Mouse (Mus musculus) CH12.LX (cell line): Measurements from ENCODE around the gene Sec24d. TPM values are rescaled to one million over a fixed set of nuclear protein-coding genes. Genes with fewer than 3 reads are reported as not detected.

Source experiments
- DNase-seq: peaks from one replicate; pipeline ENCODE4 v3.0.0-alpha.2; 2013; ENCODE audit errors: extremely low read depth
- H3K27ac ChIP-seq: 2 replicates; pipeline ENCODE4 v1.5.1; 2012; ENCODE audit warnings: low read depth, mild to moderate bottlenecking, control low read depth, moderate library complexity; ENCODE audit not compliant: insufficient read depth
- H3K27me3 ChIP-seq: replicated peaks from 2 replicates; pipeline ENCODE3; 2012; ENCODE audit warnings: inconsistent platforms
- H3K36me3 ChIP-seq, 2 experiments: replicated peaks in 1 of 2; 2 replicates each; pipeline versions ENCODE3 to v1.6.1; 2012; ENCODE audit warnings: inconsistent platforms in 1 of 2, low read length in 1 of 2, mild to moderate bottlenecking in 1 of 2, mixed read lengths in 1 of 2, moderate library complexity in 1 of 2; ENCODE audit not compliant: control insufficient read depth in 1 of 2, insufficient read depth in 1 of 2
- H3K4me1 ChIP-seq, 2 experiments: 2 replicates each; pipeline ENCODE4 v1.6.1; 2012; ENCODE audit warnings: inconsistent platforms in 1 of 2, moderate library complexity in 1 of 2; ENCODE audit not compliant: insufficient read depth in 2 of 2, control insufficient read depth in 1 of 2
- H3K4me2 ChIP-seq: 2 replicates; pipeline ENCODE4 v1.6.1; 2012; ENCODE audit warnings: low read depth, mild to moderate bottlenecking, control low read depth; ENCODE audit not compliant: poor library complexity, insufficient read depth, severe bottlenecking
- H3K4me3 ChIP-seq, 3 experiments: fragments of 150-350 bp in 1 of 3; sonication (generic) in 1 of 3; replicated peaks in 1 of 3; 2 replicates each; pipeline versions ENCODE3 to v1.5.1; 2011 to 2012; ENCODE audit warnings: low read depth in 2 of 3, low read length in 2 of 3, mild to moderate bottlenecking in 2 of 3, moderate library complexity in 2 of 3, control low read depth in 1 of 3, improper control_type of control experiment in 1 of 3, inconsistent platforms in 1 of 3, mixed read lengths in 1 of 3; ENCODE audit not compliant: poor library complexity in 1 of 3
- H3K79me2 ChIP-seq: replicated peaks from 2 replicates; pipeline ENCODE4 v1.6.1; 2012; ENCODE audit warnings: mild to moderate bottlenecking, moderate library complexity; ENCODE audit not compliant: control insufficient read depth, poor library complexity, insufficient read depth, severe bottlenecking; ENCODE audit errors: extremely low read depth
- H3K9ac ChIP-seq: 2 replicates; pipeline ENCODE4 v1.6.1; 2012; ENCODE audit warnings: low read depth, mild to moderate bottlenecking, control low read depth, moderate library complexity; ENCODE audit not compliant: insufficient read depth
- H3K9me3 ChIP-seq: replicated peaks from 2 replicates; pipeline ENCODE3; 2012; ENCODE audit warnings: low read length, inconsistent platforms, mixed read lengths
- CHD2 ChIP-seq: IDR thresholded peaks from 2 replicates; pipeline ENCODE4 v1.6.1; 2011; ENCODE audit warnings: low read length, improper control_type of control experiment
- E2F4 ChIP-seq: IDR thresholded peaks from 2 replicates; pipeline ENCODE4 v1.6.1; 2011; ENCODE audit warnings: low read depth, low read length, improper control_type of control experiment; ENCODE audit not compliant: insufficient replicate concordance
- ELF1 ChIP-seq: IDR thresholded peaks from 2 replicates; pipeline ENCODE4 v1.6.1; 2014; ENCODE audit warnings: low read depth, mild to moderate bottlenecking, inconsistent platforms, low read length, improper control_type of control experiment
- GABPA ChIP-seq: IDR thresholded peaks from 2 replicates; pipeline ENCODE4 v1.6.1; 2012; ENCODE audit warnings: low read depth, low read length, improper control_type of control experiment, inconsistent platforms; ENCODE audit not compliant: insufficient replicate concordance
- JUND ChIP-seq: conservative IDR thresholded peaks from 2 replicates; pipeline ENCODE4 v1.6.1; 2011; ENCODE audit warnings: low read depth, low read length, improper control_type of control experiment
- MAFK ChIP-seq: IDR thresholded peaks from 2 replicates; pipeline ENCODE4 v1.6.1; 2011; ENCODE audit warnings: low read length, improper control_type of control experiment; ENCODE audit not compliant: insufficient replicate concordance
- MAX ChIP-seq: IDR thresholded peaks from 2 replicates; pipeline ENCODE4 v1.6.1; 2011; ENCODE audit warnings: low read length, improper control_type of control experiment
- MAZ ChIP-seq: IDR thresholded peaks from 2 replicates; pipeline ENCODE4 v1.6.1; 2012; ENCODE audit warnings: low read depth, mild to moderate bottlenecking, inconsistent platforms, low read length, improper control_type of control experiment, moderate library complexity
- MEF2A ChIP-seq: IDR thresholded peaks from 2 replicates; pipeline ENCODE4 v1.6.1; 2014; ENCODE audit warnings: low read depth, mild to moderate bottlenecking, inconsistent platforms, low read length, improper control_type of control experiment, borderline replicate concordance
- NELFE ChIP-seq: IDR thresholded peaks from 2 replicates; pipeline ENCODE4 v1.6.1; 2011; ENCODE audit warnings: low read depth, low read length, improper control_type of control experiment
- POLR2AphosphoS2 ChIP-seq: IDR thresholded peaks from 2 replicates; pipeline ENCODE4 v1.6.1; 2011; ENCODE audit warnings: low read depth, low read length, improper control_type of control experiment
- RAD21 ChIP-seq: IDR thresholded peaks from 2 replicates; pipeline ENCODE4 v1.6.1; 2011; ENCODE audit warnings: low read depth, mild to moderate bottlenecking, low read length, improper control_type of control experiment, moderate library complexity
- SIN3A ChIP-seq: IDR thresholded peaks from 2 replicates; pipeline ENCODE4 v1.6.1; 2012; ENCODE audit warnings: low read length, improper control_type of control experiment, inconsistent platforms
- SMC3 ChIP-seq: IDR thresholded peaks from 2 replicates; pipeline ENCODE4 v1.6.1; 2011; ENCODE audit warnings: low read depth, low read length, improper control_type of control experiment
- TBP ChIP-seq: conservative IDR thresholded peaks from 2 replicates; pipeline ENCODE4 v1.6.1; 2011; ENCODE audit warnings: low read depth, low read length, improper control_type of control experiment
- TCF12 ChIP-seq: IDR thresholded peaks from 2 replicates; pipeline ENCODE4 v1.6.1; 2014; ENCODE audit warnings: low read depth, mild to moderate bottlenecking, inconsistent platforms, low read length, improper control_type of control experiment
- UBTF ChIP-seq: IDR thresholded peaks from 2 replicates; pipeline ENCODE4 v1.6.1; 2012; ENCODE audit warnings: low read depth, mild to moderate bottlenecking, inconsistent platforms, low read length, improper control_type of control experiment, moderate library complexity
- USF1 ChIP-seq: IDR thresholded peaks from 2 replicates; pipeline ENCODE4 v1.6.1; 2014; ENCODE audit warnings: low read depth, mild to moderate bottlenecking, inconsistent platforms, low read length, improper control_type of control experiment
- USF2 ChIP-seq: conservative IDR thresholded peaks from 2 replicates; pipeline ENCODE4 v1.6.1; 2011; ENCODE audit warnings: low read depth, low read length, improper control_type of control experiment
- ZKSCAN1 ChIP-seq: IDR thresholded peaks from 2 replicates; pipeline ENCODE4 v1.6.1; 2012; ENCODE audit warnings: low read depth, inconsistent platforms, low read length, improper control_type of control experiment, borderline replicate concordance
- dilution Hi-C: fragments of 300-500 bp; cut with MboI; formaldehyde crosslinking; loops from 2 replicates; pipeline ENCODE4 v1.14.3; 2020; ENCODE audit warnings: low sequenced_read_pairs; ENCODE audit not compliant: extremely low pct_unique_long_range_greater_than_20kb, extremely low pct_ligation_motif_present
- in situ Hi-C: fragments of 300-500 bp; cut with MboI; formaldehyde crosslinking; loops from 3 replicates; pipeline ENCODE4 v1.14.3; 2019; ENCODE audit warnings: low sequenced_read_pairs, low pct_ligation_motif_present, low pct_unique_long_range_greater_than_20kb, mixed read lengths
- polyA plus RNA-seq: library from polyadenylated mRNA; unstranded; fragments of >175 nt; gene quantifications from 2 replicates; pipeline ENCODE4 v1.2.1, GENCODE M21; 2012; ENCODE audit warnings: low read depth; ENCODE audit not compliant: insufficient read length
- total RNA-seq, 2 experiments: library from RNA; depleted of rRNA; stranded (reverse); fragments of 300-350 nt in 1 of 2; fragments of >200 nt in 1 of 2; gene quantifications; 2 replicates each; pipeline ENCODE4 v1.2.3; 2012 to 2014

Sec24d gene
- total and polyA plus RNA-seq, 3 experiments, result 33.1 to 51.4 (median 45.8) TPM

DNA sequence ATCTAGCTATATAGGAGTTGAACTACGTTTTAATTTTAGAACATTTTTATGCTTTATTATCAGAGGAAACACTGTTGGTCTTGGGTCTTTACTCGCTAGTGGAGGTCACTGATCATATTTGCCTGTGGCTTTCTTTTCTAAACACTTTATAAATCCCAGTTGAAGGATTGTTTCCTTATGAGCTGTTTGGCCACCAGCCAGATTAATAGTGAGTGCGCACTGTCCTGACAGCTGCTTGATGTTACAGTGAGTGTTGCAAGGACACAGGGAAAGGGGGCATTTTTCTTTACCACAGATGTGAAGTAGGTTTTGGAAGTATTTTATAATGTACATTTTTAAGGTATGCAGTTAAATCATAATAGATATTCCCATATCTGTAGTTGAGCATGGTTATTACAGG lies 68.2 kb downstream of the Sec24d start:
- Histone ChIP-seq H3K4me2 (no peak overlapping the region), H3K27ac (no peak overlapping the region), H3K9me3 (no peaks in the 10 kb centered on the region), H3K27me3 (no peaks in the 10 kb centered on the region), H3K79me2 (peaks cover 6% of the 10 kb centered on the region; the same call in 1 of the 2 replicates), H3K4me1 (peaks cover 22 to 61% of the 10 kb centered on the region in 2 experiments), H3K4me3 (no peak overlapping the region), H3K36me3 (peaks cover 9 to 28% of the 10 kb centered on the region in 2 experiments), H3K9ac (no peak overlapping the region)
- no peak for DNase-seq
- in situ Hi-C loops, result no loop called here
- TF ChIP-seq TBP (no peak), ELF1 (no peak), MAFK (no peak), POLR2AphosphoS2 (no peak), TCF12 (no peak), MEF2A (no peak), GABPA (no peak), JUND (no peak), RAD21 (no peak), UBTF (no peak), SIN3A (no peak), USF1 (no peak), MAZ (no peak), CHD2 (no peak)
- dilution Hi-C loops, result no loop called here

- in situ Hi-C loops, result no loop called here
These were observed 69.2 kb downstream of the Sec24d start for GRCm38 (mm10) chr3:123336455-123336854.

More at GRCm38 (mm10) chr3:123336455-123336854, 69.2 kb downstream of the Sec24d start:
- dilution Hi-C loops, result no loop called here
- TF ChIP-seq JUND, result no peak
- no peak for TF ChIP-seq MAX
- no peak for TF ChIP-seq TBP
- TF ChIP-seq UBTF, result no peak
- TF ChIP-seq MAZ, result no peak
- TF ChIP-seq USF2, result no peak
- no peak for TF ChIP-seq ZKSCAN1
- no peak for TF ChIP-seq NELFE
- no peak for TF ChIP-seq E2F4
- TF ChIP-seq RAD21, result no peak
- TF ChIP-seq GABPA, result no peak
- no peak for TF ChIP-seq SMC3
- Histone ChIP-seq H3K4me2 (no peak overlapping the region), H3K4me1 (peaks cover 22 to 61% of the 10 kb centered on the region in 2 experiments), H3K27ac (no peak overlapping the region; the same call in 1 of the 2 replicates), H3K36me3 (peaks cover 12 to 31% of the 10 kb centered on the region in 2 experiments), H3K4me3 (no peak overlapping the region), H3K9ac (no peak overlapping the region), H3K79me2 (peaks cover 6% of the 10 kb centered on the region; the same call in 1 of the 2 replicates), H3K27me3 (no peaks in the 10 kb centered on the region), H3K9me3 (no peaks in the 10 kb centered on the region)
- no peak for DNase-seq
